Mouse (Mus musculus) colon, adult 2 months (tissue): Measurements from ENCODE around the gene Brd3os. TPM values are rescaled to one million over a fixed set of nuclear protein-coding genes. Genes with fewer than 3 reads are reported as not detected.

Experiments used
- polyA plus RNA-seq: library from polyadenylated mRNA; depleted of rRNA; stranded (reverse); fragments of >200 nt; gene quantifications from 2 replicates; pipeline ENCODE4 v1.2.3, GENCODE M21; 2012; rRNA removed

Brd3os gene
- polyA plus RNA-seq: 4.0 and 5.9 TPM in 2 replicates

GRCm38 (mm10) chr2:27441767-27442707, at the start of gene Brd3os:
Gene Brd3os (plus strand): TSS chr2:27442324.

GRCm38 (mm10) chr2:27426855-27427457, 15.2 kb upstream of the Brd3os start, which contains the start of gene Vav2:
Gene Vav2 (minus strand): TSS chr2:27427033.

Other genes with a start within 250 kb of the Brd3os start
- gene Sardh, start 194.0 kb upstream of the Brd3os start, polyA plus RNA-seq: 9.7 and 14.3 TPM in 2 replicates
- 9.0 and 14.8 TPM in 2 replicates for gene Vav2, start 15.3 kb upstream of the Brd3os start, polyA plus RNA-seq
- gene Brd3, start 65.3 kb downstream of the Brd3os start, polyA plus RNA-seq: 21.0 and 31.3 TPM in 2 replicates
- gene Wdr5, start 72.8 kb downstream of the Brd3os start, polyA plus RNA-seq: 16.5 and 18.5 TPM in 2 replicates
- gene Rxra, start 234.1 kb downstream of the Brd3os start, polyA plus RNA-seq: 68.9 and 81.8 TPM in 2 replicates